Mouse (Mus musculus) adrenal gland, adult 18-20 months (tissue): ENCODE data around the gene Rexo2. TPM values are rescaled to one million over a fixed set of nuclear protein-coding genes. Genes with fewer than 3 reads are reported as not detected.

Experiments used
- microRNA-seq, 2 experiments: library from miRNA; unstranded; fragments of <30 nt; microRNA quantifications; one replicate each; pipeline ENCODE4 v1.2.0; 2021; ENCODE audit warnings: borderline number of aligned reads in 2 of 2
- total RNA-seq, 2 experiments: library from RNA; stranded (reverse); gene quantifications; 1 replicate in 1 of 2; 2 replicates in 1 of 2; pipeline ENCODE4 v1.2.3; 2021

Gene Rexo2
- total RNA-seq, 2 experiments from 2014 or later = 131 to 157 TPM

Small RNA genes lying within 50 kb of the gene (microRNA-seq; reads per million reads assigned to microRNA genes)
- gene Gm23653 = 0 reads per million in 2 experiments

Other genes starting within 250 kb of the Rexo2 start
- under 1 TPM; 0.60 to 0.64 TPM for gene Nxpe2, start 127.2 kb downstream of the Rexo2 start, total RNA-seq
- gene Rbm7, start 14.7 kb upstream of the Rexo2 start, total RNA-seq = 10 to 100 TPM; 71.5 to 78.9 TPM
- gene Gm5617, start 14.8 kb upstream of the Rexo2 start, total RNA-seq = 10 to 100 TPM; 43.0 to 45.3 TPM
- 10 to 100 TPM; 24.5 to 55.3 TPM for gene Nnmt, start 124.5 kb upstream of the Rexo2 start, total RNA-seq